Mouse (Mus musculus): ENCODE results near the gene Atp5mpl.

The Atp5mpl gene

DNA sequence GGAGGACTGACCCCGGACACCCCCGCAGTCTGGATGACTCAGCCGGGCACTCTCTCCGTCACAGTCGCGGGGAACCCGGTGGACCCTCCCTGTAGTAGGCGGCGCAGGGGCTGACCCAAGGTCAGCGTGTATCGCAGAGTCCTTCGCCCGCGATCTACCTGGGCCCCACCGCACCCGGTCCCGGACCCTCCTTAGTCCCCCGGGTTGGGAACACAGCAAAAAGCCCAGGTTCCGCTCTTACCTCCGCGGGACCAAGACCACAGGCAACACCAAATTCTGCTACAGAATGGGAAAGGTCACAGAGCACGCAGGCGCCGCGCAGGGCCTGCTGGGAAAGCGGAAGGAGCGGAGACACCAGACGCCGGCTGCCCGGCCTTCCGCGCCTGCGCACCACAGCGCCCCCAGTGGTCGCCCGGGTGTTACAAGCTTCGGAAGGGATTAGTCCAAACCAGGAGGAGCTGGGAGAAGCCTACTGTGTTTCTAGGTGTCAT lies at the start of gene Atp5mpl:
Gene Atp5mpl, minus strand, starts transcription at position 295 of the 491 bp plus-strand sequence.
- DNase-seq (ENCODE audit: low spot score) = peak; percentile 96

DNA sequence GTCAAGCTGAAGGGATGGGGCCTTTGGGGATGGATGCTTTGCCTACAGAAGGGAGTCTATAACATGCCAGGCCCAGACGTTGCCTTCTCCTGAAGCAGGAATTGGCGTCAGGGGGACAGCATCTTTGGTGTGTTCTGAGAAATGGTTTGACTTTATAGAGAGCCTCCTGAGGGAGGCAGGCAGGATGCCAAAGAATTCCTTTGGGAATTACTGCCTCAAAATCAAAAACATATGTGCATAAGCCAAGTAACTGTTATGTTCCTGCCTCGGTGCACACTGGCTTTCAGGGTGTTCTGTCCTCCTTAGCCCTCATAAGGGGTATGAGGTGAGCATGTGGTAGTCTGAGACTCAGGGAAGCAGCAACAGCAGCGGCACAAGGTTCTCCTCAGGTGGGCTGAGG lies 49.6 kb upstream of the Atp5mpl start:
- no peak for DNase-seq (ENCODE audit: low spot score)

DNA sequence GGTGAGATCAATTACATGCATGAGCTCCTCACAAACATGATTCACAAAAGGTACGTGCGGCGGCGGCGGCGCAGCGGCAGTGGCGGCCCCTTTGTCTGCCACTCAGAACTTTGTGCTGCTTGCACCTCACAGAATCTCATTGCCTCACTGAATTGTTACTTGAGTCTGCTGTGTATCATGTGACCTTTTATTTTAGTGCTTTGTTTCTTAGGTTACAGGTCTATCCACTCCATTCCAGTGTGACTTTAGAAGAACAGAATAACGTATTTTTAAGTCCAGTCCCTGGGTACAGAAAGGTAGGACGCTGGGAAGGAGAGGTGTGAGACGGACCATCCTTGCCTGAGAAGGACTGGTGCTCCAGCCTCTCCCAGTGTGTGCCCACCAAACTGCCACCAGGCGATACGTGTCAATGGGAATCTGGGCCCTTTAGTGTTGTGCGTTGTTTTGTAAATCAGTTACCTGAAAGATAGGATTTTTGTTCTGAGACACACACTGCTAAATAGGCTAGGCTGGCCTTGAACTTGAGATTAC lies 46.6 kb upstream of the Atp5mpl start:
- DNase-seq (ENCODE audit: low spot score) = no peak

DNA sequence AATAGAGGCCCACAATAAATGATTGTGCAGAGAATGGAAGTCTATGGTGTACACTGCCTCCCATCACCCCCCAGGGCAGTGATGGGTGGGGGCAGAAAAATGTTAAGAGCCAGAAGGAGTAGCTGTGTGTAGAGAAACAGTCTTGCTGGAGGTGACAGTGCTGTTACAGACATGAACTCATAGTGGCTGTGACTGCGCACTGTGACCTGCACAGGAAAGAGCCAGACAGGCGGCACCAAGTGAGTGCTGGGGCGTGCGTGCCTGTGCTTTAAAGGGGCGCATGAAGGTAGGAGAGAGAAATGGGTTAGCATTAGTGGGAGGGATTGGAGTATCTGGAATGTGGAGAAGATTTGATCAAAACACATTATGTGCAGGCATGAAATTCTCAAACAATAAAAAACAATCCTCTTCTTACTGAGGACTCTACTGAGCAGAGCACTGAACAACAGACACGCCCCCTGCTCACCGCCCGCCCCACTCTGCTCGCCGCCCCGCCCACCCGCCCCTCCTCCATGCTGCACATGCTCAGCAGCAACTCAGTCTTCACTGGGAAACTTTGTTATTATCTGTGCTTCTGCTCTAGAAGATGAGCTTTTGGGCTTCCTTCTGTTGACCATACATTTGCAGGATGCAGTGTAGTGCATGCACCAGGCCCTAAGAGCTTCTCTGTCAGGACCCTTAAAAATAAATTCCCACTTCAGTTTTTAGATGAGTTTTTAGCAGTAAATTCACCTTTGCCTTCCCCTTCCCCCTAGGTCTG lies 45.9 kb upstream of the Atp5mpl start:
- DNase-seq (ENCODE audit: low spot score) = peak; percentile 12

DNA sequence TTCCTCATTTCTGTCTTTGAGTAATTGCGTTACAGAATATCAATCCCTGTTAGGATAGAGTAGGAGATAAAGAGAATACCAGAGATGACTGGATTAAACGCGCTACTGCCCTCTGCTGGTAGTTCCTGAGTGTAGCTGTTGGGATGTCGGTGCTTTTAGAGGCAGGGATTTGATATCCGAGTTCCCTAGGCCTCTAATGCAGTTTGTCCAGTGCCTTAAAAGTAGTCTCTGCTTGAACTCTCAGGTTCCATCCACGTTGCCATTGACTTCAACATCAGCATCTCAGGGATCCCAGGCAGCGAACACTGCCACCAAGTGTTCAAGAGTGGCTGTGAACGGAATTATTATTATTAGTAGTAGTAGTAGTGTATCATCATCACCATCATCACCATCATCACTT lies 34.4 kb upstream of the Atp5mpl start:
- peak; percentile 58 for DNase-seq (ENCODE audit: low spot score)

DNA sequence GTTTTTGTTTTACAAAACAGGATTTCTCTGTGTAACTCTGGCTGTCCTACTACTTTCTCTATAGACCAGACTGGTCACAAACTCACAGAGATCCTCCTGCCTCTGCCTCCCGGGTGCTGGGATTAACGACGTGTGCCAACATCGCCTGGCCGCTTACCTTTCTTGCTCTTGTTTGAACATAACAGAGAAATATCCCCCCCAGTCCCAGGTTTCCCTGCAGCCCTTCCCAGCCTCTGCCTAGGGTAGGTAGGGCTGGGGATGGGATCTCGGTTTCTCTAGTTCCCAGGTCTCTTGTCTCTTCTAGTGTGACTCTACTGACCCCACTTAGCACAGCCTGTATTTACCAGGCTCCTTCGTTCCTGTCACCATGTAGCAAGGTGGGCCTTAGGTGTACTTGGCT lies 33.0 kb upstream of the Atp5mpl start:
- no peak for DNase-seq (ENCODE audit: low spot score)

DNA sequence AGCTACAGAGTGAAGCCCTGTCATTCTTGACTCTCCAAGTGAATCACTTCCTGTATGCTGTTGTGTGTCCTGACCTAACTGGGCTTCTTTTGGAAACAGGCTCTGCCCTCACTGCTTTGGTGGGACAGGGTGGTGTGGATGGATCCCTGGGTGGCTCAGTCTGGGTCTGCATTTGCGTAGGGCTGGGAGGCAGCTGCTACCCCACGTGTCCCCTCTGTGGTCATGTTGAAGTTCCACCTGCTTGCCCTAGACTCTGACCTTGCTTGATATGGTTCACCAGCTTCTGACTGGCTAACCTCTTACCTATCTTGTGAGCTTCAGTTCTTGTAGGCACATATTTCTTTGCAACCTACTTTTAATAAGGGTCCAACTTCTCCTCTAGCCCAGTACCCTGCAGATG lies 28.4 kb upstream of the Atp5mpl start:
- no peak for DNase-seq (ENCODE audit: low spot score)

DNA sequence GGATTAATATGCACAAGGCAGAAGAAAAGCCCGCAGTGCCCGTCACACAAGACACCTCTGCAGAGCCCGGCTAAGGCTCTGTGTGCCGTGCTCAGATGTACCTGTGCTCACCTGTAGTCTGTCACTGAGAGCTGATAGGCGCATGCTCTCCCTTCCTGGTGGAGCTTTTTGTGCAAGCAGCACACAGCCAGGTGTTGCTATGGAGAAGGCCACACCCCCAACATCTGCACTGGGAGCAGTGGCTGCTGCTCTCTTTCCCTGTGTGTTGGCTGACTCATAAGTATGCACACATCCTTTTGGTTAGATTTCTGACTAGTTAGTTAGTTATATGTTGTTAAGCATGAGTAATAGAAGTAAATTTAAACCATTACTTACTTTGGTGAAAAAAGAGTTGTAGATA lies 25.8 kb upstream of the Atp5mpl start:
- no peak for DNase-seq (ENCODE audit: low spot score)

DNA sequence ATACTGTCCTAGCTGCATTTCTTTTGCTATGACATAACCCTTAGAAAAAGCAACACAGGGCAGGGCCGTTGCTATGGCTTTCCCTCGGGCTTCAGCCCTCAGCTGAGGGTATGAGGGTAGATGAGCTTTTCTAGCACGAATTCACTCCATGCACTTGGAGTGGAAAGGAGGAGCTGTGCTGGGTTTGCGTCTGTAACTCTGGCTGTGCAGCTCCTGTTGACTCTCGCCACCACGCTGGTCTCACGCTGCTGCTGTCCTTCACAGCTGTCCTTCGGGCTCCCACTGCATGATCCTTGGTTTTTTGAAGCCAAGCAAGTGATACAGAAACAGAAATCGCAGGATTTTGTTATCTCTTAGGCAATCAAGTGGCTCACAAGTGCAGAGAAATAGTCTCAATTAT lies 20.0 kb upstream of the Atp5mpl start:
- DNase-seq (ENCODE audit: low spot score) = no peak

DNA sequence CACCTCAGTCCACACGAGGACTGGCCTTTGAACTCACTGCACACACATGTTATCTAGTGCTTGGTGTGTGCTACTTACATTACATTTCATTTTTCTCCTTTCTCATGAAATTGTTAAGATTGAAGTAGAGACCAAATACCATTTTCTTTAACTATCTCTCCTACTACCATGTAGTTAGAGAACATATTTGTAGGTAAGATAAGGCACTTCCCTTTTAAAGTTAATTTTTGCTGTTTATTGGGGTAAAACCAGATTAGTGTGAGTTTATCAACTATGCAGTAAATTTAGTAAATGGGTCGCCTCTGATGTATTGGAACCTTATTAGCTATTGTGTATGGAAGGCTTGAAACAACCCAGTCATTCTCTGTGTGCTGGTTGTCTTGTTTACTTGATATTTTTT lies 16.4 kb upstream of the Atp5mpl start:
- no peak for DNase-seq (ENCODE audit: low spot score)

DNA sequence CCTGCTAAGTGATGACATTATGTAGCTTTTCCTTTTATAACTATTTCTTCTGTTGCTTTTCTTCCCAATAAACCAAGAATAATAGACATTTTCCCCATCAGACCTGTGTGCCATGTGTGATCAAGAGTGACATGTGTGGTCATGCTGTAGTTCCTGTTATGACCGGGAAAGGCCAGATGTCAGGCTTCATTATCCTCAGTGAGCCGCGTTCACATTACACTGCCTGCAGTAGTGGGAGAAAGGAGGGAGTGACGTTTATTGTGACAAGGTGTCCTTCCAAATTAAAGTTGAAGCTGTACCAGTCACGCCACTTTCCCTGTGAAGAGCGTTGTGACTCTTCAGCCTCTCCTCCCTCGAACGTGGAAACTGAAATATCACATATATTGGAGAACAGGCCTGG lies 15.1 kb upstream of the Atp5mpl start:
- no peak for DNase-seq (ENCODE audit: low spot score)

DNA sequence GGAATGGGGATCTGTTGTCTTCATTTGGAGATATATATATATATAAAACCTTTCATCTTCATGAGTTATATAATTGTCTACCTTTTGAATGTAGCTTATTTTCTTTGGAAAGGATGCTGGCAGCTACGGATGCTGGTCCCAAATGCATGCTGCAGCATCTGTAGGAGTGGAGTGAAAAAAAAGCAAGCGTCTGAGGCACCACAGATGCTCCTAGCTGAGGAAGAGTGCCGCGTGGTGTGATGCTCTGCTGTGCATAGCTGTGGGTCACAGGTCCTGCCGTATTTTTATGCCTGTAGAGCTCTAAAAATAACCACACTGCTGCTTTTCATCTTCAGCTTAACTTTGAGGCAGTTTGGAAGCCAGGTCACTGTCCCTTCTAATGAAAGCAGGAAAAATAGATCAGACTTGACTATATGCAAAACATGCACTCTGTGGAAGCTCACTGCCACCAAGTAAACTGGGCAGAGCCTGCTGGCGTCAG lies 14.2 kb upstream of the Atp5mpl start, which contains the start of gene Rd3l:
Gene Rd3l, minus strand, starts transcription at position 431 of the 481 bp plus-strand sequence.
- DNase-seq (ENCODE audit: low spot score) = no peak

DNA sequence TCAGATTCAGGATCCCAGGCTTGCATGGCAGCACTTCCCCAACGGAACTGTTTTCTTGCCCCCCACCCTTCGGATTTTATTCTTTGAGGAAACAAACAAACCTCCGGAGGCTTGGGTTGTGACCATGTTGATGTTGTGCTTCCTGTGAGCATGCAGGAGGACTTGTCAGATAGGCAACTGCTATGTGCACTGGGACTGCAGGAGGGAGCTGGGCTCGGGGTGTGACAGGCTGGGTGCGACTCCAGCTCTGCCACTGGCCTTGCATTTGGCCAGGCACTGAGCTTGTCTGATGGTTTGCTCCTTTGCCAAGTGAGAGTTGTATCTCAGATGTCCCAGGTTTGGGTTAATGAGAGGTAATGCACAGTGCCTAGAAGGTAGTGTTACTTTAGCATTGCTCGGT lies 11.5 kb upstream of the Atp5mpl start:
- no peak for DNase-seq (ENCODE audit: low spot score)

DNA sequence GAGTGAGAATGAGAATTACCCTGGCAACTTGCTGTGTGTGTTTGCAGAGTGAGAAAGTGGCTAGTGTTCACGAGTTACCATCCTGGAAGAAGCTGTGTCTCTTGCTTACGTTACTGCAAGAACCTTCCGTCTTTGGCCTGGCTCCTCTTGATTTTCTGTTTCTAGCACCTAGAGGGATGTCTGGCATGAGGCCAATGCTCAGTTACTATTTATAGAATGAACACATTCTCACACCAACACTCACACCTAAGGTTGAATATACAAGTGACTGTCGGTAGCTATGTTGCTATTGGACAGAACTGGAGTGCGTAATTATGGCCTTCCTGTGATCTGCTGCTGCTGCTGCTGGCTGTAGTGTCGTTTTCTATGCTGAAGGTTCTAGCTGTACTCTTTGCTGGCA lies 10.4 kb upstream of the Atp5mpl start:
- DNase-seq (ENCODE audit: low spot score) = no peak

DNA sequence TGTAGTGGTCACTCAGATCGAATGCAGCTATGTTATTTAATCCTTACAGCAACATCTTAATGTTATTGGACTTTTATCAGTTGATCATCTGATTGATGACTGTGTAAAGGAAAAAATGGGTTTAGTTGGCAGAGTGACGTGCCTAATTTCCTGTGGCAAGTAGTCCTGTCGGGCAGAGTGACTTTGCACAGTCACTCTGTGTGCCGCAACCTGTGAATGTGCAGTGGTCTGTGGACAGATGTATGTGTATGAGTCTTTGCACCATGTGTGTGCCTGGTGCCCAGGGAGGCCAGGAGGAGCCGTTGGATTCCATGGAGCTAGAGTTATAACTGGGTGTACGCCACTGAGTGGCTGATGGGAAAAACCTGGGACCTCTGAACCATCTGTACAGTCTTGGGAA lies 7.8 kb upstream of the Atp5mpl start:
- DNase-seq (ENCODE audit: low spot score) = no peak

DNA sequence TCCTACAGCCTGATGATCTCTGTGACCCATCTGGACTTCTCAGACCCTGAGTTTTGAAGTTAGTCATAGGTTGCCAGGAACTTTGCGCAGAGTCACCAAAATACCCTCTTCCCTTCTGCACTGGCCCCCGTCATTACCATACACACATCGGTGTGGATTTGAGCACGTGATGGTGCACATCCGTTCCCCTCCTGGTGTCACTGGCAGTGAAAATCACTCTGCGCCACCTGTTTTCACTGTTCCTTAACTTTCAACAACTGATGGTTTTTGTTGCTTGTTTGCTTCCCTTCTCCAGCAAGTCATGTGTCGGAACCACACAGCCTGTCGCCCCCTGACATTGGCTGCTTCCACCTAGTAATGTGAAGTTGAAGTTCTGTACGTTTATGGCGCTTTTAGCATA lies 5.7 kb upstream of the Atp5mpl start:
- no peak for DNase-seq (ENCODE audit: low spot score)

DNA sequence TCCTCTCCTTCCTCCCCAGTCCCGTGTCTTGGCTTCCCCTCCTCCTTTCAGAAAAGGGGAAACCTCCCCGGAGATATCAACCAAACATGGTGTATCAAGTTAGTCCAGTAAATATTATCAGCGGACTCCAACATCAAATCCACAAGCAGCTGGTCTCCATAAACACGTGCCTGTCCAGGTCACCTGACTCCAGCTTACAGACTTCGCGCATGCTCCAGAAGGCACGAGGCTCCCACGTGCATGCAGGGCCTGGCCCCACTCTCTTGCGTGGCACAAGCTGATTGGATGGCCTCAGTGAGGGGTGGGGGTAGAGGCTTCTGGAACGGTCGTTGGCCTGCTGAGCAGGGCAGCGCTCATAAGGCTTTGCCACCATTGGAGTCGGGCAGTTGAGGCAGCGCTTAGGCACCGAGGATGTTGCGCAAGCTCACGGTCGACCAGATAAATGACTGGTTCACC lies 4.5 kb upstream of the Atp5mpl start, which contains the start of gene Tdrd9:
Gene Tdrd9, plus strand, starts transcription at position 329 of the 456 bp plus-strand sequence.
- no peak for DNase-seq (ENCODE audit: low spot score)

DNA sequence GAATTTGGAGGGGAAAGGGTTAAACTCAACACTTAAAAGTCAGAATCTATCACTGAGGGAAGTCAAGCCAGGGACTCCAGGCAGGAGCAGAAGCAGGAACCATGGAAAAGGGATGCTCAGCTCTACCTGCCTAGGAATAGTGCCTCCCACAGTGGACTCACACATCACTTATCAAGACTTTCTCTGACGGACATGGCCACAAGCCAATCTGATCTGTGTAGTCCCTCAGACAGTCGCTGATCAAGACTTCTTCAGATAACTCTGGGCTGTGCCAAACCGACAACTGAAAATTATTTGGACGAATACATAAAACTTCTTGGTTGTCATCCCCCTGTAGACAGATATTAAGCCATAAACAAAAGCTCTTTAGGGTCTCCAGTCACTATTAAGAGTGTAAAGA lies 3.3 kb upstream of the Atp5mpl start:
- no peak for DNase-seq (ENCODE audit: low spot score)

DNA sequence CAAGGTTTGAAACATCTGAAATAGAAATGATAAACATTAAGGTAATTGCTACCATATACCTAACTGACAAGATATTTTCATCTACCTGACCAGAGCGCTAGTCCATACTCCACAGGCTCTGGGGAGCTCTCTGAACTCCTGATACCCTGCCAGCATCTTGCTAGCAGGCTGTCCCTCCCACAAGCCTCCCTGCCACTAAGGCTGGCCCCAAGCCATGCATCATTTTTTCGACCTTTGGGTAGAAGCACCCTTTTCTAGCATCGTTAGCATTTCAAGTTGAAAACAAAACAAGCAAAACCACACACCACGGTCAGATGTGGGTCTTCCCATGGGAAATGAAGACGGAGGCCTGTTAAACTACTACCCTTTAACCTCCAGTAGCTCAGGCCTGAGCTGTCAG lies 3.4 kb downstream of the Atp5mpl start:
- no peak for DNase-seq (ENCODE audit: low spot score)

DNA sequence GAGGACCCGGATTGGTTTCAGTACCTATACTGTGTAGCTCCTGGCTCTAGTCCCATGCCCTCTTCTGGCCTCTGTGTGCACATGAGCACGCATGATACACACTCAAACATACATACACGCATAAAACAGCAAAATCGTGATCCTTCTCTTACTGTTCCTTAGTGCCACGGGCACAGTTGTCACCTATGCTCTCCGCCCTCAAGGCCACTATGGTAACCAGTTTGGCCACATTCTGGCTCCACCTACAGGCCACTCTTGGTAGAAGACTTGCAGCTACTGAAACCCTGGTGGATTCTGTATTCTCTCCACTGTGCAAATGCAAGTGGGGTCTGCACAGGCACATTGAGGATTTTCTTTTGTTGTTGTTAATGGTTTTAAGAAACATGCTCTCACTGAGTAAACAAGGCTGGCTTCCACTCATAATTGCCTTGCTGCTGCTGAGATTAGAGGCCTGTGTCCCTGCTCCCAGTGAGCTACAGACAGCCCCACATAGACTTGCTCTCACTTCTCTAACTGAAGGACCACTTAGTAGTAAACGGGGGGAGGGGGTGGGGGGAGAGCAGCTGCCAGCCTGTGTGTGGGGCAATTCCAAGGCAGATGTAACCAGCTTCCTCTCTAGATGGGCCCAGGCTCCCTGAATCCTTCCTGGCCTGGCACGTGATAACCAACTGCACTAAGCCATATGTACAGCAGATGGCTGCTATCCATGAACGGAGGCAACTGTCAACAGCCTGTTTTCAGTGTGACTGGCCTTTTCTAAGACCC lies 8.5 kb downstream of the Atp5mpl start:
- peak; percentile 39 for DNase-seq (ENCODE audit: low spot score)

DNA sequence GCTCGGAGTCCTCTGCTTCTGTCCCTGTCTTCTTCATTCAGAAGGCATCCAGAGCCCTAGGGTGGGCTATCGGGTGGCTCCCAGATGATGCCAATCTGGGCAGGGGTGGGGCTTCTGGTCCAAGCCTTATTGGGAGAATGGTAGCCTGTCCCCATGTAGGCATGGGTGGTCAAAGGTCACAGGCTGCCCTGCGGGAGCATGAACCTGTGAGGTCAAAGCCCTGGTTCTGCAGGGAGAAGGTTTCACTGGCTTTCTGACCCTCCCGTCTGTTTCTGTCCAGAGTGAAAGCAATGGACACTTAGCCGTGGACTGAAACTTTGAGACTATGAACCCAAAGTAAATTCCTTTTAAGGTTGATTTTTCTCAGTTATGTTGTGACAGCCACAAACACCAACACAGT lies 10.6 kb downstream of the Atp5mpl start:
- no peak for DNase-seq (ENCODE audit: low spot score)

DNA sequence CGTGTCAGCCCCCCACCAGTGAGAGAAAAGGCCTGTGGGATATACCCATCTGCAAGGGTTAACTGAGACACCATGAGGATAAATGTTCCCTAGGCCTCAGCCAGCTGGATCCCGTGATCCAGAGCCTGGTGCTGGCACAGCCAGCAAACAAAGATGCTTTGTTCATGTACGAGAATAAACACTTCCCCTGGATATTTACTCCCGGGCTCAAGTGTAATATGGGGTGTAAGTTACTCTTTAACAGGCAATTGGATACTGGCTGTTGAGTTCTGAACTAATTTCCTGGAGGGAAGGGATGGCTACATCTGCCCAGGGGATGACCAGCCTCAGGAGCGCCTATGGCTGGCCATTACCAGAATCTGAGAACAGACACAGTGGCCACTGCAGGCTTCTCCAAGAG lies 15.1 kb downstream of the Atp5mpl start:
- DNase-seq (ENCODE audit: low spot score) = no peak

DNA sequence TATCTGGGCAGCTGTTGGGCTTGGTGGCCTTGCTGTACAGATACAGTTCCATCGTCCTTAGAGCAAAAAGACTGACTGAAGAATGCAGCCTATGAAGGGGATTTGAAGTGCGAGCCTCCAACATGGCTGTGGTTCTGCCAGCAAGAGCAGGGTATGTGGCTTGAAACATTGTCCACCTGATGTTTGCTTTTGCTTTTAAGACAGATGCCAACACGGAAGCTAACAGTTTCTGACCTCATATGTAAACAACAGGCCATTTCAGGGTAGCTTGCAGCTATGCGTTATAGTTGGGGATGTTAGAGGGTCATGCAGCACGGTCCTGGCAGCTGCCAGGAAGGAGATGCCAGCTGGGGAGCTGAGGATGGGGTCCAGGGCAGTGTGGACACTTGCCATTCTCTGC lies 16.3 kb downstream of the Atp5mpl start:
- no peak for DNase-seq (ENCODE audit: low spot score)
